Mouse (Mus musculus): ENCODE data around the gene Rcc1l.

The Rcc1l gene

GRCm38 (mm10) chr5:134170167-134170566 is 6.4 kb downstream of the Rcc1l start:
- no peak for DNase-seq (ENCODE audit: low spot score)

GRCm38 (mm10) chr5:134169231-134169630 is 7.3 kb downstream of the Rcc1l start:
- DNase-seq (ENCODE audit: low spot score), result no peak

DNA sequence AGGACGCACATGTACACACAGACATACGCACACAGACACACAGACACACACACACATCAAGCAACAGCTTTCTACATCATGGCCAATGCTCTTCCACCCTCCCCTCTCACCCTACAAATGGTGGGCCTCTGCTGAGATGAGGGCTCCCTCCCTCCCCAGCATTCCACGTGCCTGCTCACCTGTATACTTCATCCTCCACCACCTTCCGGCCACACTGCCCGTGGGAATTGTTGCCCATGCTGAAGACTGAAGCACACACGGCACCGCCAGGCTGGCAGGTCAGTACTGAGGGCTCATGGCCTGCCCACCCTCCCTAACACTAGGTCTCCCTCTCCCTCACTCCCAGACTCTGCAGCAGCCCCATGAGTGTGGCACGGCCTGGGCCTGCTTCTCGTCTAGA is 8.5 kb downstream of the Rcc1l start:
- DNase-seq (ENCODE audit: low spot score), result no peak

DNA sequence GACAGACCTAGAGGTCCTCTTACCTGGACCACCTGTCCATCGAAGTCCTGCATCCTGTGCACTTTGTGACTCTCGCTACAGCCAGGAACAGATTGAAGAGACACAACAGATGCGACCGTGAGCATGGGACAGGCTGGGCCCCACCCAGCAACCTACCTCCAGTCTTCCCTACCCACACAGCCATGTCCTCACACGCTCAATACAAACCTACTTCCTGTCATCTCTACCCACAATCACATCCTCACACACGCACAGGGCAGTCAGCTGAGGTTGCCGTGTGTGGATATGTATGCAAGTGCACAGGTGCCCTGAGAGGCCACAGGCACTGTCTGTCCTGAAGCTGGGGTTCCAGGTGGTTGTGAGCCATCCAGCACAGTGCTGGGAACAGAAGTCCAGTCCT is 9.9 kb downstream of the Rcc1l start:
- no peak for DNase-seq (ENCODE audit: low spot score)

- no peak for DNase-seq (ENCODE audit: low spot score)
Observed at GRCm38 (mm10) chr5:134164688-134165087, 11.9 kb downstream of the Rcc1l start.

DNA sequence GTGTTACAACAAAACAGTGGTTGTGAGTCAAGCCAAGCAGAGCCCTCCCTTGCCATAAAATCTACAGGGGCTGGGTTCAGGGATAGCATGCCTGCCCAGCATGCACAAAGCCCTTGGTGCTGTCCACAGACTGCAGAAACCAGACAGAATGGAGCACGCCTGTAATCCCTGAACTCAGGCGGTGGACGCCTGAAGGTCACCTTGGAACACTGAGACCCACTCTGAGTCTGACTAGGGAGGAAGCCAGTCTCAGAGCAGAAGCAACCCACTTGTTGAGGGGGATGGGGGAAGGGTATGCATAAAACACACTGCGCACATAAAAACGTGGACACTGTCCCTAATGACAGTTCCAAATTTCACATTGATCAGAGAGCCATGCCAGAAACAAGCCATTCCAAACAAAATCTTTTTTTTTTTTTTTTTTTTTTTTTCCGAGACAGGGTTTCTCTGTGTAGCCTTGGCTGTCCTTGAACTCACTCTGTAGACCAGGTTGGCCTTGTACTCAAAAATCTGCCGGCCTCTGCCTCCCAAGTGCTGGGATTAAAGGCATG is 20.6 kb downstream of the Rcc1l start:
- no peak for DNase-seq (ENCODE audit: low spot score)

- DNase-seq (ENCODE audit: low spot score), result no peak
Observed at GRCm38 (mm10) chr5:134151895-134152294, 24.7 kb downstream of the Rcc1l start.

DNA sequence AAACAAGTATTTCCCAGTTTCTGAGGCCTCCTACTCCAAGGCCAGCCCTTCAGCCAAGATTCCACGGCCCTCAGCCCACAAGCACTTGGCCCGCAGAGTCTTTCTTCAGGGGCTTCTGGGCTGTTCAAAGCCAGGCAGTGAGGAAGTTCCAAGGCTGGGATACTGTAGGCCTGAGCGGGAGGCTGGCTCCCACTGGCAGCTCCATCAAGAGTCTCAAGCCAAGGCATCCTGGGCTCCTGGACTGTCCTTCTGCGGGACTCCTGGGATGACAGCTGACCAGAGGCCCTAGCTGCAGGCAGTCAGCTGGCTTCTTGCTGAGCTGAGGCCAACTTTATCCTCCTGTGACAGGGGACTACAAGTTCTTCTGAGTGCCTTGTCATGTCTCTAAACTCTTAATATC is 28.4 kb downstream of the Rcc1l start:
- DNase-seq (ENCODE audit: low spot score), result no peak

DNA sequence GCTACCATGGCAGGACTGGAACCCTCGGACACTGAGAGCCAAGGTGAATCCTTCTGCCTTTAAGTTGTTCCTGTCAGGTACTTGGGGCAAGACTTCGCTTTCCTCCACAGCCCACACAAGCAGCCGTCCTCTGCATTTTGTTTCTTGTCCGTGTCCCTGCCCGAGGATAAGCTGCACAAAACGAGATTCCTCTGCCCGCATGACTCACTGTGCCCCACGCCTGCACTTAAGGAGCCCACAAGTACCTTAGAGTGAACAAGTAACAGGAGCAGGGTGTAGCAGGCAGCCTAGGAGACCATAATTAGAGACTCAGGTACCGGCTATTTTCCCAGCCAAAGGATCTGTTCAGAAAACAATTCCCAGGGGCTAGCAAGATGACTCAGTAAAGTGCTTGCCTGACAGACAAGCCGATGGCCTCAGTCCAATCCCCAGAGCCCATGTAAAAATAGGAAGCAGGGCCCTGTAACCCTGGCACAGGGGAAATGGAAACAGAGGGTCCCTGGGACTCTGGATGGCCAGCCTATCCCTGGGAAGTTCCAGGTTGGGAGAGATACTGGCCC is 29.3 kb downstream of the Rcc1l start:
- no peak for DNase-seq (ENCODE audit: low spot score)

DNA sequence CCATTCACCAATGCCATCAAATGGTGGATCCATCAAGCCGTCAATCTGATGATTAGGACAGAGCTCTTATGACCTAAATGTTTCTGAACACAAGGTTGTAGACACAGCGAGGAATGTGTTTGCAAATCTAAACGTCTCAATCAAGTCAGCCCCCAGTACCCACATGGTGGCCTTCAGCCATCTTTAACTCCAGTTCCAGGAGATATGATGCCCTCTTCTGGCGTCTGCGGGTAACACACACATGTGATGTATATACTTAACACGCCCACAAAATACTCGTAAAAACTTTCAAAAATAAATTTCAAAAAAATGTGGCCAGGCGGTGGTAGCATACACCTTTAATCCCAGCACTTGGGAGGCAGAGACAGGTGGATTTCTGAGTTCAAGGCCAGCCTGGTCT is 31.6 kb downstream of the Rcc1l start:
- no peak for DNase-seq (ENCODE audit: low spot score)

DNA sequence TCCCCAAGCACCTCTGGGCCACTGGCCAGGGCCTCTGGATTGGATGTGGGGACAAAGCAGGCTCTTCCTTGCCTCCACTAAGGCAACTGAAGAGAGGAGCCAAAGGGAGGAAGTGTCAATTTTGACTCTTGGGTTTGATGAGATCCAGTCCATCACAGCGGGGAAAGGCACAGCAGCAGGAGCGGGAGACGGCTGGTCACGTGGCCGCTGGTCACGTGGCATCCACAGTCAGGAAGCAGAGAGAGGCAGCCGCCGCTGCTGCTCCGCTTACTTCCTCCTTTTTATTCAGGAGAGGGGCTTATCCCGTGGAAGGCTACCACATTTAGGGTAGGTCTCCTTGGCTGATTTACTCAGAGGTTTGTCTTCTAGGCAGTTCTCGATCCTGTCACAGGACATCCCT is 34.2 kb downstream of the Rcc1l start:
- no peak for DNase-seq (ENCODE audit: low spot score)

GRCm38 (mm10) chr5:134141236-134141635 is 35.3 kb downstream of the Rcc1l start:
- no peak for DNase-seq (ENCODE audit: low spot score)

DNA sequence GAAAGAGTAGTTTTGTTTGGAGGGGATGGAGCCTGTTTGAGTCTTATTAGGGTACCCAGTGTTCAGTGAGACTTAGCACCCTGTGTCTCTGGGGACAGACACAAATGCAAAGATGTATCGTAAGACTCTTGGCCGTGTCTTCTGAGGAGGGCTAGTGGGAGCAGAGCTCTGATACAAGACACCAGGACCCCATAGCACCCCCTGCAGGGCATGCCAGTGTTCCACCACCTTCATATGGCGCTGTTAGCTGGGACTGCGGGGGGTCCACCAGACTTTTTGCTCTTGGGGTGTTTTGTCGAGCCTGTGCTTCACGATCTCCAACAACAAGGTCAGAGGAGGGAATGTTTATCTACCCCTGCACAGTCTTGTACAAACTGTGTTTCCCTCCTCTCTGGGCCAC is 37.1 kb downstream of the Rcc1l start:
- DNase-seq (ENCODE audit: low spot score), result no peak

DNA sequence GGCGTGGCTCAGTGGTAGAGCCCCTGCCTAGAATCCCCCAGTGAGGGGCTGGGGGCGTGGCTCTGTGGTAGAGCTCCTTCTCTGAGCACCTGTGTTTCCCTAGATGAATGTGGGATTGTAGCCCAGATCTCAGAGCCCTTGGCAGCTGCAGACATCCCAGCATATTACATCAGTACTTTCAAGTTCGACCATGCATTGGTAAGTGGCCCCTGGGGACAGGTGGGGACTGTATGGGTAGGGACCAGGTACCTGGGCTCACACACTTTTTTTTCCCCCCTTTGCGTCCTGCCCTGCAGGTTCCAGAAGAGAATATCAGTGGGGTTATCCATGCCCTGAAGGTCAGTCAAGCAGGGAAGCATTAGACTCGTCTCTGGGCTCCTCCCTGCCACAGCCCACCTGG is 38.6 kb downstream of the Rcc1l start:
- no peak for DNase-seq (ENCODE audit: low spot score)

DNA sequence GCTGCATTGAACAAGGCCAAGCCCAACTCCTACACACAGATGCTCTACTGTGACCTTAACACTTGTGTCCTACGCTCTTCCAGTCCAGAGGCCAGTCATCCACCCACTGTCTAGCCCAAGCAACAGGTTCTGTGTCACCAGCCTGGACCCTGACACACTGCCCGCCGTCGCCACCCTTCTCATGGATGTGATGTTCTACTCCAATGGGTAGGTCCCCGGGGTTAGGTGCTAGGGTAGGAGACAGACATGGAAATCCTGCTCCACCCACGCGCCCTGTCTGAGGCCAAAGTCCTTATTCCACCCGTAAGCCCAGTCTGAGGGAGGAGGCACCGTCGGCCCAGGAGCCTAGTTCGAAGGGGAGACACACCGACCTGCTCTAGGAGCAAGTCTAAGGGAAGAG is 40.6 kb downstream of the Rcc1l start:
- DNase-seq (ENCODE audit: low spot score), result no peak

DNA sequence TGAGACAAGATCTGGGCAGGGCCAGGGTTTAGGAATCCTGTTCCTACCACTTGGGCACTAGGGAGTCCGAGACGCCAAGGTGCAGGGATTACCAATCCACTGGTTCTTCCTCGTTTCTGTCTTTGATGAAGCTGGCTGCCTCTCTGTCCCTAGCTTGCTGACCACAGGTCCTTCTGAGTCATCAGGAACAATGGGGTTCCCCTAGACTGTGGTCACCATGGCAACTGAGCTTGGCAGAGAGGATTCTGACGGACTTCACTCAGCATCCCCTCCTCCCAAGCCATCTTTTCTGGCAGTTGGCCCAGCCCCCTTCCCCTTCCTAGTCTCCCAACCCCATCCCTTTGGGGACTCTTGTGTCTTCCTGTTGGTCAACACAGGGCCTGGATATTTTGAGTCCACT is 45.0 kb downstream of the Rcc1l start:
- DNase-seq (ENCODE audit: low spot score), result no peak

DNA sequence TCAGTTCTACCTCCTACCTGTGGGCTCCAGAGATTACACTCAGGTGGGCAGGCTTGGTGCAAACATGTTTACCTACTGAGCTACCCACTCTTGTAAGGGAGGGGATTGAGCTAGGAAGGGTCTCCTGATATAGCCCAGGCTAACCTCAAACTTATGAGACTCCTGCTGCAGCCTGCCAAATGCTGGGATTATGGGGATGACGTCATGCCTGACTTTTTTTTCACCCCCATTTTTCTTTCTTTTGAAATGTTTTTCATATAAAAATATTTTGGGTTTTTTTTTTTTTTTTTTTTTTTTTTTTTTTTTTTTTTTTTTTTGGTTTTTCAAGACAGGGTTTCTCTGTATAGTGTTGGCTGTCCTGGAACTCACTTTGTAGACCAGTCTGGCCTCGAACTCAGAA is 50.3 kb downstream of the Rcc1l start:
- no peak for DNase-seq (ENCODE audit: low spot score)

DNA sequence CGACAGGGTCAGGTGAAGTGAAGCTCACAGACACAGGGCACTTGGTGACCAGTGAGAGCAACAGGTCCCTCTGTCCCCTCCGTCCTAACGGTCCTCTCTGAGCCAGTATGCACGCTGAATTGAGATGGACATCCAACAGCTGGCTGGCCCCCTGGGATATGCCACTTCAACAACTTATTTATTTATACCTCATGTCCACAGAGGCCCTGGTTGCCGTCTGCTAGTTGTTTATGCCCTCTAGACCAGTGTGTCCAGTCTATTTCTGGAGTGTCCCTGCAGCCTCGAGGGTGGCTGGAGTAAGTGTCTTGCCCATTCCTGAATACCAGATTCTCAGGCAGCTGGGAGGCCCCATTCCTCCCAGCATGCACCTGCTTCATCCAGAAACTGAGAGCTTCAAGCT is 52.7 kb downstream of the Rcc1l start:
- no peak for DNase-seq (ENCODE audit: low spot score)

- no peak for DNase-seq (ENCODE audit: low spot score)
Observed at GRCm38 (mm10) chr5:134121893-134122259, 54.7 kb downstream of the Rcc1l start.

DNA sequence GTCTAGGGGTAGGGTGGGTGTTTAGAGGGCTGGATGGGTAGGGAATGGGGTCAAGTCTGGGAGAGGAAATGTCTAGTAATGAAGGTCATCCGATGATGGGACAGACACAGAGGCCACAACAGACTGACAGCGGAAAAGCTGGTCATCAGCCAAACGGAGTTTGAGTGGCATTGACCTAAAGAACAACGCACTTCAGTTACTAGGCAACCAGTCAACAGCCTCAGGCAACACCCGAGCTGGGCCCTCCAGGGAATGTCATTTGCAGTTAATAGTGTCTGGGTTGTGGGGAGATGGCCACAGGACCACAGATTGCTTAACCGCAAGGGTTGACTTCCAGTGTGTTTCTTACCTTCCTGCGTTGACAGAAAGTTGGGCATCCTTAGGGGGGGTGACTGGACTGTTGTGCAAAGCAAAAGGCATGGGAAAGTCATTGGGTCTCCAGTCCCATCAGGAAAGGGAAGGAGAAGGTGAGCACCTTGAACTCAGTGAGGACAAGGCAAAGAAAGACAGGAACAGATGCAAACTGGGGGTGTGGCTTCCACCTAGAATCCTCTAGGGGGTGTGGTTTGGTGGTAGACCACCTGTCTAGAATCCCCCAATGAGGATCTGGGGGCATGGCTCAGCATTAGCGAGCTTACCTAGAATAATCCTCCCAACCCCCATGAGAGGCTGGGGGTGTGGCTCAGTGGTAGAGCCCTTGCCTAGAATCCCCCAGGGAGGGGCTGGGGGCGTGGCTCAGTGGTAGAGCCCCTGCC is 55.3 kb downstream of the Rcc1l start:
- DNase-seq (ENCODE audit: low spot score), result no peak

DNA sequence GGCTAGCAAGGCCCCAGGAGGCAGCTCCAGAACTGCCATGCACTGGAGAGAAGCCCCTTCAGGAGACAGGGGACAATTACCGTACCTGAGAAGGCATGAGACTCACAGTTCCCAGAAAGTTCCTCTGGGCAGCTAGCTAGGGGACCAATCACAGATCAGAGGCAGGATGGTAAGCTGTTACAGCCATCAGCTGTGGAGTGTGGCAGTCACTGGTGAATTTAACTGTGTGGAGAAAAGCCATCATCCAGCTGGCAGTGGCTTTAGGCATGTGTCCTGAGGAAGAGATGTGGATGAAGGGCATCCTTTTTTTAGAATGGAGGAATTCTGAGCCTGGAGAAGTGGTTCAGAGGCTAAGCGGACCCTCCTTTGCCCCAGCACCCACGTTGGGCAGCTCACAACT is 56.4 kb downstream of the Rcc1l start:
- DNase-seq (ENCODE audit: low spot score), result no peak

DNA sequence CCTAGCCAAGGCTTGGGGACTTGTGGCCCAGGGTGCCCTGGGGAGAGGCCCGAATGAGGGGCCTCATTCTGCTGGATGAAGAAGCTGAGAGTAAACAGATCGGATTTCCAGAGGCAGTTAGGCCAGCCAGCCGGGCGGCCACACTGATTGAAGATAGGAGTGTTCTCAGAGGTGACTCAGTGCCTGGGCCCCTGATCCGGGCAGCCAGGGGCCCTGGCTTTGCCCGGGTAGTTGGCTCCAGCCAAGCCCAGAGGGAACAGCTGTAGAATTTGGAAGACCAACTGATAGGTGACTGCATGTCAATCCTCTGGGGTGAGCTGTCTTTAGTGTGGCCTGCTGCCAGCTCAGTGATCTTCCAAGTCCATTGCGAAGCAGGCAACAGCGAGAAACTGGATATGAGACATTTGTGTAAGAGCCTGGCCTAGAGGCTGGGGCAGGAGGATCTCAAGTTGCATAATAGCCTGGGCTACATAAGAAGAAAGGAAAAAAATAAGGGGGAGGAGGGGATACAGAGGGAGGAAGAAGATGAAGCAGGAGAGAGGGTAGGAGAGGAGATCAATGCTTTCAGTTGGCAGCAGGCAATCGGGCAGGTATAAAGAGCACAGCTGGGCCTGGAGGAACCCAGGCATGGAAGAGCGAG is 57.0 kb downstream of the Rcc1l start:
- DNase-seq (ENCODE audit: low spot score), result no peak

GRCm38 (mm10) chr5:134118798-134119407 is 57.7 kb downstream of the Rcc1l start:
- no peak for DNase-seq (ENCODE audit: low spot score)
